Mouse (Mus musculus): Measurements from ENCODE around the gene Gm36864.

- TF ChIP-seq POLR2A (IDR thresholded peaks at IDR 0.05; ENCODE audit: low read depth, low read length): no peak
- TF ChIP-seq CTCF (IDR thresholded peaks at IDR 0.05; ENCODE audit: borderline replicate concordance, insufficient read depth, low read length): no peak
These were observed 17.1 kb downstream of the Gm36864 start for GRCm38 (mm10) chr7:44253023-44253616.
